Mouse (Mus musculus): ENCODE measurements around the gene Clptm1. TPM values are rescaled to one million over a fixed set of nuclear protein-coding genes. Genes with fewer than 3 reads are reported as not detected.

The Clptm1 gene
- polyA plus RNA-seq, 1 experiment from 2014 or later, result 98.6 TPM

DNA sequence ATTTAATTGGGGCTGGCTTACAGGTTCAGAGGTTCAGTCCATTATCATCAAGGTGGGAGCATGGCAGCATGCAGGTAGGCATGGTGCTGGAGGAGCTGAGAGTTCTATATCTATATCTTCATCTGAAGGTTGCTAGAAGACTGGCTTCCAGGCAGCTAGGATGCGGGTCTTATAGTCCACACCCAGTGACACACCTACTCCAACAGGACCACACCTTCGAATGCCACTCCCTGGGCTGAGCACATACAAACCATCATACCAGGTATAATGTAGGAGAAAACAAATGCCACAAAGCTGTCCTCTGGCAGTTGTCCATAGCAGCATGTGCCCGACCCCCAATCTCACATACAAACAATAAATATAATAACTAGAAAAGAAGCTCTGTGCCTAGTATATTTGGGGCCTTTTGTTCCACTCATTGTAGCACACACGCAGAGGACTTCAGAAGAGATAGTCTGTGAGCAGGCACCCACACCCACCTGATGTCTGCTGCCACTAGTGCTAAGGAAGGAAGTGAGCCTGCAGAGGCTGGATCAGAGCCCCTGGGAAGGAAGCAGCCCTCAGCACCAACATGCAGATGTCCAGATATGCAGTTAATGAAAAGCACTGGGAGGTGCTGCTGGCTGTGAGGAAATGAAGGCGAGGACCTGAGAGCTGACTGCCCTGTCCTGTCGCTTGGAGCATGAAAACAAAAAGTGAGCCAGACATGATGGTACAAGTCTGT lies 13.6 kb downstream of the Clptm1 start:
- peaks cover 85% of the 10 kb centered on the region for H3K36me3 ChIP-seq (ENCODE audit: control insufficient read depth, insufficient read depth, low read length)

DNA sequence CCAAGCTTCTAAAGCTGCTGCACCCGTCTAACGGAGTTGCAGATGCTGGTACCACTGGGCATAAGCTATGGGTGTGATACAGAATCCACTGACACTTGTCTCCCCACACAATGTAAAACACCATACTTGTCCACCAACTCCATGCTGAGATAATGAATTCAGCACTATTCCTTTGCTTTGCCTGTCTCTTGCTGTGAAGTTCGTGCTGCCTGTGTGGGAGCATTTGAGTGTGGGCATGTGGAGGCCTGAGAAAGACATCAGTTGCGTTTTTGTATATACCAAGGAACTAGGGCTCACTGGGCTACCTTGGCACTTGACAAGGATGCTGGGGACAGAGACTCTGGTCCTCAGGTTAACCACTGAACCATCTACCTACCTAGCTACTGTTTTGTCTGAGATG lies 23.6 kb downstream of the Clptm1 start:
- no peak overlapping the region for H3K4me2 ChIP-seq (ENCODE audit: low read length)
- peaks cover 100% of the 10 kb centered on the region for H3K36me3 ChIP-seq (ENCODE audit: control insufficient read depth, insufficient read depth, low read length)
- H3K27me3 ChIP-seq (ENCODE audit: control insufficient read depth, insufficient read depth, low read length), result no peaks in the 10 kb centered on the region
- no peak overlapping the region for H3K4me3 ChIP-seq (ENCODE audit: control insufficient read depth in 1 of 2, insufficient read depth in 1 of 2, low read depth in 1 of 2, low read length in 2 of 2)
- 86% methylated on average over 4 of the region's 4 CpGs for WGBS
- H3K9me3 ChIP-seq (ENCODE audit: control insufficient read depth, low read length), result no peaks in the 10 kb centered on the region
- H3K27ac ChIP-seq (replicated peaks in 1 of 2; ENCODE audit: control insufficient read depth in 1 of 2, insufficient read depth in 1 of 2, low read depth in 2 of 2, low read length in 2 of 2), result no peak overlapping the region
- no peak overlapping the region for H3K9ac ChIP-seq (ENCODE audit: low read length)
- ATAC-seq (ENCODE audit: insufficient number of reproducible peaks, insufficient read depth, low FRiP score, low read depth), result no peak
- H3K4me1 ChIP-seq (ENCODE audit: control insufficient read depth in 2 of 2, insufficient read depth in 2 of 2, low read length in 2 of 2), result peaks cover 0 to 4% of the 10 kb centered on the region in 2 experiments; a peak in 1 of 4 replicates

More for the DNA sequence above, 13.6 kb downstream of the Clptm1 start:
- H3K4me2 ChIP-seq (ENCODE audit: low read length), result no peak overlapping the region
- no peaks in the 10 kb centered on the region for H3K27me3 ChIP-seq (ENCODE audit: control insufficient read depth, insufficient read depth, low read length)
- no peaks in the 10 kb centered on the region for H3K9me3 ChIP-seq (ENCODE audit: control insufficient read depth, low read length)
- 80% methylated on average over 6 of the region's 6 CpGs for WGBS
- no peak overlapping the region for H3K4me3 ChIP-seq (ENCODE audit: control insufficient read depth in 1 of 2, insufficient read depth in 1 of 2, low read depth in 1 of 2, low read length in 2 of 2)
- H3K27ac ChIP-seq (replicated peaks in 1 of 2; ENCODE audit: control insufficient read depth in 1 of 2, insufficient read depth in 1 of 2, low read depth in 2 of 2, low read length in 2 of 2), result no peak overlapping the region
- no peak for ATAC-seq (ENCODE audit: insufficient number of reproducible peaks, insufficient read depth, low FRiP score, low read depth)
- no peak overlapping the region for H3K9ac ChIP-seq (ENCODE audit: low read length)
- H3K4me1 ChIP-seq (ENCODE audit: control insufficient read depth in 2 of 2, insufficient read depth in 2 of 2, low read length in 2 of 2), result 0 out of 4 replicates have a peak, but pooled peaks cover 0 to 4% of the 10 kb centered on the region in 2 experiments

DNA sequence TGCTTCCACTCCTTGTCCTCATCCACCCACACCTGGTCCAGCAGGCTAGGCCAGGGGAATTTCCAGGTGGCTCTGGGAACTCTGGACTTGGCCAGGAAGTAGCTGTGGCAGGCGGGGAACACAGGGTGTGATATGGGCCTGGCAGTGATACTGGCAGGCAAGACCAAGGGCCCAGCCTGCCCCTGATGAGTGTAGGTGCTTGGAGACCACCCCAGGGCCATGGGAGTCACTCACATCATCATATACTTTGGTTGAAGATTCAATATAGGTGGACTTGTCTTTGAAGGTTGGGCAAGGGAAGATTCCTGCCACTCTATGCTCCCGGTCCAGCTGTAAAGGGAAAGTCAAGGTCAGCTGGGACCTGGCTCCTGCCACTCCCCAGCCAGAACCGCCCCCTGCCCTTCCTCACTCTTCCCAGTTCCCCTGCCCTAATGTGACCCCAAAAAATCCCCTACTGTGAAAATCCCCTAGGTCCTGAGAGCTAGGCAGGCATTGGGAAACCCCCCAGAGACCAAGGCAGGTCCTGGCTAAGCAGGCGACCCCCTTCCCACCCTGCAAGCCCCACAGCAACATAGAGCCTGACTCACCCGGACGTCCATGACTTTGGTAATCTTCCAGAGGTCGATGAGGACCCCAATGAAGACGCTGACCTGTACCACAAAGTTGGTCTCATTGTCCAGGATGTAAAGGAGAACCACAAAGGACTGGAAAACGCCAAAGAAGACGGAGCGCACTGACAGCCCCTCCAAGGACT lies 29.6 kb downstream of the Clptm1 start:
- H3K9ac ChIP-seq (ENCODE audit: low read length), result no peak overlapping the region
- peaks cover 85% of the 10 kb centered on the region for H3K36me3 ChIP-seq (ENCODE audit: control insufficient read depth, insufficient read depth, low read length)
- peaks cover 0 to 5% of the 10 kb centered on the region in 2 experiments; a peak in 1 of 4 replicates for H3K4me1 ChIP-seq (ENCODE audit: control insufficient read depth in 2 of 2, insufficient read depth in 2 of 2, low read length in 2 of 2)
- H3K9me3 ChIP-seq (ENCODE audit: control insufficient read depth, low read length), result no peaks in the 10 kb centered on the region
- H3K4me2 ChIP-seq (ENCODE audit: low read length), result no peak overlapping the region
- no peak overlapping the region for H3K27ac ChIP-seq (replicated peaks in 1 of 2; ENCODE audit: control insufficient read depth in 1 of 2, insufficient read depth in 1 of 2, low read depth in 2 of 2, low read length in 2 of 2)
- 82% methylated on average over 11 of the region's 11 CpGs for WGBS
- ATAC-seq (ENCODE audit: insufficient number of reproducible peaks, insufficient read depth, low FRiP score, low read depth), result no peak
- H3K27me3 ChIP-seq (ENCODE audit: control insufficient read depth, insufficient read depth, low read length), result no peaks in the 10 kb centered on the region
- no peak overlapping the region for H3K4me3 ChIP-seq (ENCODE audit: control insufficient read depth in 1 of 2, insufficient read depth in 1 of 2, low read depth in 1 of 2, low read length in 2 of 2)

DNA sequence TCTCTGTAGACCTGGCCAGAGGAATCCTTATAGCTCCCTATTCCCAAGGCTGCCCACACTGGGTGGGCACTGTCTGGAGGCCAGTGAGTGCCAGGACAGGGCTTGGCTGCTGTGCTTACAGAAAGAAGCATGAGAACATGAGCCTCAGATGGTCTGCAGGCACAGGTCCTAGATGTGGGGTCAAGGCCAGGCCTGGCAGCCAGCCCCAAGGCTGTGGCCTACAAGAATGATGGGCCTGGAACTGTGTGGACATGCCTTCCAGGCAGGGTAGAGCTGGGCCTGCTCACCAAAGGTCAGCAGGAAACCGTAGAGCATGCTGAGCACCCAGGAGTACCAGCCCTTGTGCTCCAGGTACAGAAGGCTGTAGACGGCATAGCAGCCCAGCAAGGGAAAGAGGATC lies 30.2 kb downstream of the Clptm1 start:
- Histone ChIP-seq H3K4me2 (ENCODE audit: low read length) (no peak overlapping the region), H3K36me3 (ENCODE audit: control insufficient read depth, insufficient read depth, low read length) (peaks cover 78% of the 10 kb centered on the region), H3K27ac (replicated peaks in 1 of 2; ENCODE audit: control insufficient read depth in 1 of 2, insufficient read depth in 1 of 2, low read depth in 2 of 2, low read length in 2 of 2) (no peak overlapping the region), H3K27me3 (ENCODE audit: control insufficient read depth, insufficient read depth, low read length) (no peaks in the 10 kb centered on the region), H3K4me3 (ENCODE audit: control insufficient read depth in 1 of 2, insufficient read depth in 1 of 2, low read depth in 1 of 2, low read length in 2 of 2) (no peak overlapping the region), H3K9ac (ENCODE audit: low read length) (no peak overlapping the region), H3K9me3 (ENCODE audit: control insufficient read depth, low read length) (no peaks in the 10 kb centered on the region), H3K4me1 (ENCODE audit: control insufficient read depth in 2 of 2, insufficient read depth in 2 of 2, low read length in 2 of 2) (peaks cover 0 to 5% of the 10 kb centered on the region in 2 experiments; a peak in 1 of 4 replicates)
- 88% methylated on average over 2 of the region's 2 CpGs for WGBS
- no peak for ATAC-seq (ENCODE audit: insufficient number of reproducible peaks, insufficient read depth, low FRiP score, low read depth)

DNA sequence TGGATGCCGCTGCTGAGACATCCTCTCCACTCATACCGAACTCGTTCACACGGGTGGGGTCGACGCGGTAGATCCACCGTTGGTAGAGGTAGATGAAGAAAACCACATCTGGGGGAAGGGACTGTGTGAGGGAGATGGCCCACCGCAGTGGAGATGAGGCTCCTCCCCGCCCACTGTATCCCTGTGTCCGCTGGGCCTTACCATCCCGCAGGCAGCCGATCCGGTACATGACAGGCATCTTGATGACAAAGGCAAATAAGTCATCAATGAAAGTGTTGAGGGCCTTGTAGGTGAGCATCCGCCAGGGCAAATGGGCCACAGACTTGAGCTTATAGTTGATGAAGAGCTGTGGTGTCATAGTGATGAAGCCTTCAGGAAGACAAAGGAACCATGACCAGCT lies 31.0 kb downstream of the Clptm1 start:
- H3K9ac ChIP-seq (ENCODE audit: low read length), result no peak overlapping the region
- no peak overlapping the region for H3K4me2 ChIP-seq (ENCODE audit: low read length)
- H3K4me3 ChIP-seq (ENCODE audit: control insufficient read depth in 1 of 2, insufficient read depth in 1 of 2, low read depth in 1 of 2, low read length in 2 of 2), result no peak overlapping the region
- no peaks in the 10 kb centered on the region for H3K27me3 ChIP-seq (ENCODE audit: control insufficient read depth, insufficient read depth, low read length)
- H3K27ac ChIP-seq (replicated peaks in 1 of 2; ENCODE audit: control insufficient read depth in 1 of 2, insufficient read depth in 1 of 2, low read depth in 2 of 2, low read length in 2 of 2), result no peak overlapping the region
- peaks cover 71% of the 10 kb centered on the region for H3K36me3 ChIP-seq (ENCODE audit: control insufficient read depth, insufficient read depth, low read length)
- H3K4me1 ChIP-seq (ENCODE audit: control insufficient read depth in 2 of 2, insufficient read depth in 2 of 2, low read length in 2 of 2), result peaks cover 0 to 5% of the 10 kb centered on the region in 2 experiments; a peak in 1 of 4 replicates
- H3K9me3 ChIP-seq (ENCODE audit: control insufficient read depth, low read length), result no peaks in the 10 kb centered on the region
- ATAC-seq (ENCODE audit: insufficient number of reproducible peaks, insufficient read depth, low FRiP score, low read depth), result no peak
- WGBS, result 88% methylated on average over 15 of the region's 15 CpGs

DNA sequence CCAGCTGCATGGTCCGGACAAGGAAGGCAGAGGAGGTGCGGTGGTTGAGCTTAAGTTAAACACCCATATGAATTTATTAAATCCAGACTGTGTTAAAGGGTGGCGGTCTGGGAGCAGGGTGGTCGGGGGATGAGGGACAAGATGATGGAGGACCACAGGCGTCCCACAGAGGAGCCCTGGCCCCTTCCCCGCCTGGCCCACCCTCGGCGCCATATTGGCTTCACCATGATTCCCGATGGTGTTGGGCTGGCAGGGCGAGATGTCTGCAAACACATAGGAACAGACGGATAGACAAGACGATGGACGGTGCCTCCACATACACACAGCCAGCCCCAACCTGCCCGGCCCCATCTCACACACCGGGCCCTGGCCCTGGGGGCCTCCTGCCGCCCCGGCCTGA lies 31.6 kb downstream of the Clptm1 start:
- WGBS, result 86% methylated on average over 17 of the region's 17 CpGs
- Histone ChIP-seq H3K27ac (replicated peaks in 1 of 2; ENCODE audit: control insufficient read depth in 1 of 2, insufficient read depth in 1 of 2, low read depth in 2 of 2, low read length in 2 of 2) (no peak overlapping the region), H3K4me1 (ENCODE audit: control insufficient read depth in 2 of 2, insufficient read depth in 2 of 2, low read length in 2 of 2) (peaks cover under 1 to 5% of the 10 kb centered on the region in 2 experiments; a peak in 2 of 4 replicates), H3K9ac (ENCODE audit: low read length) (no peak overlapping the region), H3K4me3 (ENCODE audit: control insufficient read depth in 1 of 2, insufficient read depth in 1 of 2, low read depth in 1 of 2, low read length in 2 of 2) (no peak overlapping the region), H3K4me2 (ENCODE audit: low read length) (no peak overlapping the region), H3K27me3 (ENCODE audit: control insufficient read depth, insufficient read depth, low read length) (no peaks in the 10 kb centered on the region), H3K9me3 (ENCODE audit: control insufficient read depth, low read length) (no peaks in the 10 kb centered on the region), H3K36me3 (ENCODE audit: control insufficient read depth, insufficient read depth, low read length) (peaks cover 64% of the 10 kb centered on the region)
- ATAC-seq (ENCODE audit: insufficient number of reproducible peaks, insufficient read depth, low FRiP score, low read depth), result no peak

DNA sequence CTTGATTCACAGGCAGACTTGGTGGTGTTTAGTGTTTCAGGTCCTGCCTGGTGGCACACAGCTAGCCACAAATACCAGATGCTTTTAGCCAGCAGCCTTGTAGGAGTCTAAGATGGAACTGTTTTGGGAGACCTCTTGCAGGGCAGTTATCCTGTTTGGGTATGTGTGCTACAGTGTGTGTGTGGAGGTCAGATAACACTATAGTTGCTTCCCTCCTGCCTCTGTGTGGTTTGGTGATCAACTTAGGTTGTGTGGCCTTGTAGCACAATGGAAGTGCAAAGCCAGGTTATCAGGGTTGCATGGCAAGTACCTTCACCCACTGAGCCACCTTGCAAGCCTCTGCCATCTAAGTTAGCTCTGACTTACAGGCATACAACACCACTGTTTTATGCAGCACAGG lies 32.1 kb downstream of the Clptm1 start:
- Histone ChIP-seq H3K27ac (replicated peaks in 1 of 2; ENCODE audit: control insufficient read depth in 1 of 2, insufficient read depth in 1 of 2, low read depth in 2 of 2, low read length in 2 of 2) (no peak overlapping the region), H3K9me3 (ENCODE audit: control insufficient read depth, low read length) (no peaks in the 10 kb centered on the region), H3K36me3 (ENCODE audit: control insufficient read depth, insufficient read depth, low read length) (peaks cover 60% of the 10 kb centered on the region), H3K4me3 (ENCODE audit: control insufficient read depth in 1 of 2, insufficient read depth in 1 of 2, low read depth in 1 of 2, low read length in 2 of 2) (no peak overlapping the region), H3K27me3 (ENCODE audit: control insufficient read depth, insufficient read depth, low read length) (no peaks in the 10 kb centered on the region), H3K4me2 (ENCODE audit: low read length) (no peak overlapping the region), H3K9ac (ENCODE audit: low read length) (no peak overlapping the region), H3K4me1 (ENCODE audit: control insufficient read depth in 2 of 2, insufficient read depth in 2 of 2, low read length in 2 of 2) (peaks cover 2 to 5% of the 10 kb centered on the region in 2 experiments; a peak in 2 of 4 replicates)
- no peak for ATAC-seq (ENCODE audit: insufficient number of reproducible peaks, insufficient read depth, low FRiP score, low read depth)
